Mouse (Mus musculus) adrenal gland, postnatal 14 days (tissue): Measurements from ENCODE around the gene Mapk8. TPM values are rescaled to one million over a fixed set of nuclear protein-coding genes. Genes with fewer than 3 reads are reported as not detected.
A peak's percentile ranks its signal among the peaks of the same experiment; 100 is the strongest.

Experiments
- DNase-seq: peaks from one replicate; pipeline ENCODE4 v3.0.0; 2021; ENCODE audit warnings: mixed read lengths
- total RNA-seq: library from RNA; stranded (reverse); gene quantifications from 2 replicates; pipeline ENCODE4 v1.2.3, GENCODE M21; 2021

The Mapk8 gene
- total RNA-seq, 1 experiment from 2014 or later = 24.3 TPM

DNA sequence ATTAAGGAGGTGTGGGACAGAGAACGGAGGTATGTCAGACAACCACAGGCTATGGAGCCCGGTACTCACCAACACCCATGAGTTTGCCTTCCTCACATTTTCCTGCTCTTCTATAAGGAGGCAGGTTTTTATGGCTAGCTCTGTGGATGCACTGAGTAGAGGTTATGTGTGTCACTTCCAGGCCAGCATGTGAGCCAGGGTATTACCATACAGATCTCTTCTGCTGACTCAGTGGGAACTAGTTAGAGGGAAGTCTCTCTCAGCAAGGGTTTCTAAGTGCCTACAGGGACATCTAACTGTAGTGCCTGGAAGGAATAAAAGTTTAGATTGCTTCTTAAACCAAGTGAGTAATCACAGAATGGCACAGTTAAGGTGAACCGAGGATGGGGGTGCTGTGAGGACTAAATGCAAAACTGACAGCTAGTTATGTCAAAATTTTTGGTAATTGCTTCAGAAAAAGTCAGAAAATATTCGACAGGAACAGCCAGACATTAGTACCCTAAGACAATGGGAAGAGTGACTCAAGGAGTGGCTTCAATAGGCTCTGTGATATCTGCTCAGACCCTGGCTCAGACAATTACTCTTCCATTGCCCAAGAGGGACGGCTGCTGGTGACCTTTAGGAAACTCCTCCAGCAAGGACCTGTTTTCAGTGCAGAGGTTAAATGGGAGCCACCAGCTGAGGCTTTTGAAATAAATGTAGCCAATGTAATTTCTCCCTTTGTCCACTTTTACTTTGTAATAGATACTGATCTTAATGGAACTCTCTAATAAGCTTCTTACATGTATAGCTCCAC is 48.7 kb downstream of the Mapk8 start:
- DNase-seq = no peak

- no peak for DNase-seq
Measured at GRCm38 (mm10) chr14:33380830-33381457, 66.0 kb downstream of the Mapk8 start.

- no peak for DNase-seq
Measured at GRCm38 (mm10) chr14:33378723-33379122, 68.2 kb downstream of the Mapk8 start.

GRCm38 (mm10) chr14:33377211-33377610 is 69.7 kb downstream of the Mapk8 start:
- no peak for DNase-seq

DNA sequence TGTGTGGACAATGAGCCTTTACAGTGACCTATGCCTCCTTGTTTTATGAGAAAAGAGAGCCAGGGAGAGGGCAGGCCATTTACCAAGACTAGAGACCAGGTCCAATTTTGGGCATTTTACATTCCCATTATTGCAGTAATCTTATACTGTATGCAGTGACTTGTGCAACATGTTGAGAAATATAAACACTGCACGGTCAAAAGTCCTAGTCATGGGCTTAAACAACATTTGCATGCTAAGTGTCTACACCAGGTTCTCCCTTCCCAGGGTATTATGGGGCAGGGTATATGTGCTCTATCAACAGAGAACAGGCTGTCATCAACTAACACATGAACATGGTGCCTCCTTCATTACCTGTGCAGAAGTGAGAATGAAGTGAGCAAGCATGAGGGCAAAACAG is 72.9 kb downstream of the Mapk8 start:
- DNase-seq = no peak

- no peak for DNase-seq
Measured at GRCm38 (mm10) chr14:33373271-33373670, 73.7 kb downstream of the Mapk8 start.

GRCm38 (mm10) chr14:33371248-33371647 is 75.7 kb downstream of the Mapk8 start:
- DNase-seq = peak; percentile 85

- DNase-seq = no peak
Measured at GRCm38 (mm10) chr14:33370056-33370455, 76.9 kb downstream of the Mapk8 start.

DNA sequence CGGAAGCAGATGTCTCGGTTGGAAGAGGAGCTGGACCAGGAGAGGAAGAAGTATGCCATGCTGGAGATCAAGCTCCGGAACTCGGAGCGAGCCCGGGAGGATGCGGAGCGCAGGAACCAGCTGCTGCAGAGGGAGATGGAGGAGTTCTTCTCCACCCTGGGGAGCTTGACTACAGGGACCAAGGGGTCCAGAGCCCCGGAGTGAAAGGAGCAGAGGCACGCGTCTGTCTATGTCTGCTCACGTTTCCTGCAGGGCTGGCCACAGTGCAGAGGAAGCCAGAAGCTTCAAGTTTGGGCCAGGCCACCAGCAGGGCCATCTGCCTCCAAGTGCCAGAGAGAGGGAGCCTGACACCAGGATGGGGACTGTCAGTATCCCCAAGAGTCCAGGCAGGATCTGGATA is 77.6 kb downstream of the Mapk8 start:
- no peak for DNase-seq

GRCm38 (mm10) chr14:33366891-33367777 is 79.8 kb downstream of the Mapk8 start:
- no peak for DNase-seq

GRCm38 (mm10) chr14:33364061-33364460 is 82.9 kb downstream of the Mapk8 start:
- DNase-seq = no peak

DNA sequence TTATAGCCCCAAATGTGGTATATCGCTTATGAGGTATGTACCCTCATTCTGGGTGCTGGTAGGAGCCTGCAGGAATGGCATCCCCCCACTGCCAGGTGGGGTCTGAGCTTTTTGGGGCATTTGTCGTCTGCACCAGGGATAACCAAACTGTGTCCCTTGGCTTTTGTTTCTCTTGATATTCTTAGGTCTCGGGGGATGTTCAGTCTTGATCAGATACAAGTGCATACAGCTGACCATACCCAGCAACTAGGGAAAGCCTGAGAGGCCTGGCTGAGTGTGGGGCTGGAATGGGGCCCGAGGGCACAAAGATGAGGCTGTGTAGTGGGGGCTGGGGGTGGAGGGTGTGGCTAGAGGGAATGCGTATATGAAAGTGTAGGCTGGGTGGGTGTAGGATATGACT is 83.3 kb downstream of the Mapk8 start:
- DNase-seq = no peak

GRCm38 (mm10) chr14:33362807-33363206 is 84.2 kb downstream of the Mapk8 start:
- DNase-seq = no peak

- DNase-seq = no peak
Measured at GRCm38 (mm10) chr14:33362122-33362521, 84.8 kb downstream of the Mapk8 start.

DNA sequence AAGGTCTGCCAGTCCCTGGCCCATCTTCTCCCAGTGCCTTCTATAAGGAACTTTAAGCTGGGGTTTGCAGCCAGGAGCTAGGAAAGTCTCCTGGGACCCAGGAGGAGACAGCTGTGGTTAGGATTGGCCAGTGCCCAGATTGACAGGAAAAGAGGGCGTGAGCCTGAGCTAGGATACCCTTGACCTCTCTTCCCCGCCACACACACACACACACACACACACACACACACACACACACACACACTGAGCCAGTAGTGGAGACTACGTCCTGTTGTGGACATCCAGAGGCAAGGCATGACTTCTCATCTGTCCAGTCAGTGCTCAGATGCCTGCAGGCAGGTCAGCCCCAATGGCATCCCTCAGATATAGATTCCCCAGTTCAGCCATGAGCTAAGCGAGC is 85.4 kb downstream of the Mapk8 start:
- DNase-seq = no peak

- peak; percentile 64 for DNase-seq
Measured at GRCm38 (mm10) chr14:33358891-33359290, 88.1 kb downstream of the Mapk8 start.

GRCm38 (mm10) chr14:33357600-33358368 is 89.2 kb downstream of the Mapk8 start:
- DNase-seq = no peak

DNA sequence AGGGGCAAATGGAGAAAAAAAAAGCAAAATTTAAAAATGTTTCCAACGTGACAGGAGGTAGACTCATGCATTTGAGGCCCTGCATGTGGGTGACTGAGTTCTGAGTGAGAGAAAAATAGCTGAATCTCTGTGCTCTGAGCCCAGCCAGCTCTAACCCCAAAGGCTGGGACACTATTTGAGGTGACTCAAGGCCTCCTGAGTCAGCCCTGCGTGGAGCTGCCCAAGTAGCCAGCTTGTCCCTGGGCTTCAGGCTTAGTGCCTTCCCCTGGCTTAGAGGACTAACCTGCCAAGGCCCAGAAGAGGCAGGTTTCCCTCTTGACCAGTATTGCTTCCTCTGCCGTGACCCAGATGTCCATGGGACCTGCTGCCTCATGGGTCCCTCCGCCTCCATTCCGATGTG is 91.7 kb downstream of the Mapk8 start:
- peak; percentile 66 for DNase-seq

DNA sequence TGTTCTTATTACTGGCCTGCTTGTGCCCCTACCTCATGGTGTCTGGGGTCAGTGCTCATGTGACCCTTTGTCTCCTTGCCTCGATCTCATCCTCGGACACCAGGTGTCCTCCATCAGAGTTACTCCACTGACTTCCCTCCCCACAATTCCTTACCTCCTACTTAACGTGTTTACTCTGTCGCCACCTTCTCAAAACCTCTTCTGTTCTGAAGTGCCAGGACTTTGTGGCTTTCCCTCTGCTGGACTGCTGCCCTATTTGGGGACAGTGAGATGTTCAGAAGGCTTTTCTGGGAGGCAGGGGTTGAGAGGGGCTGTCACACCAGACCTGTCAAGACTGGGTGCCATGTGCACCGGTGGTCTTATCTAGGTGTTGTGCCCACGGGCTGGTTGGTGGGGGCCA is 94.1 kb downstream of the Mapk8 start:
- no peak for DNase-seq

GRCm38 (mm10) chr14:33351984-33352722 is 94.8 kb downstream of the Mapk8 start:
- DNase-seq = peak; percentile 54

DNA sequence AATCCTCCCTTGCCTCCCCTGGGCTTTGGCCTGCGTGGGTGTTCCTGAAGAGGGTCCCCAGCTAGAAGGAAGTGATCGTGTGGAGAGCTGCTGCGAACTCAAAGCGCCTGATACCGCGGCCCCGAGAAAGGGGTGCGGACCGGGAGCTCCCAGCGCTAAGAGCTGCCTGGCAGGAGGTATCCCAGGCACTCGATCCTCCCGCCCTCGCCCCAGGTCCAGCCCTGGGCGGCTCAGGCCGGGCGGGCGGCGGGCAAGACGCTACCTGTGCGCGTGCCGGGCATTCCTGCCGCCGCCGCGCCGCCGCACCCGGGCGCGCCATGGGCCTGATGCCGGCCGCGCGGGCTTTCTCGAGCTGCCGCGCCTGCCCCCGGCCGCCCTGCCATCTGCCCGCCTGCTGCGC is 95.9 kb downstream of the Mapk8 start:
- DNase-seq = no peak
